Mouse (Mus musculus) limb, embryonic 12.5 days (tissue): Measurements from ENCODE around the gene Med11. TPM values are rescaled to one million over a fixed set of nuclear protein-coding genes. Genes with fewer than 3 reads are reported as not detected.

Source experiments
- ATAC-seq: fragments of 200-750 bp; cut with Nextera tagmentation; 2 replicates; pipeline ENCODE4 v1.8.0; 2017; ENCODE audit warnings: low read depth, moderate TSS enrichment; ENCODE audit not compliant: insufficient number of reproducible peaks, insufficient read depth, low FRiP score, low TSS enrichment
- H3K27ac ChIP-seq: fragments of 300-500 bp; sonication (generic); 2 replicates; pipeline ENCODE4 v1.5.1; 2016; ENCODE audit warnings: mild to moderate bottlenecking, moderate library complexity
- H3K27me3 ChIP-seq: fragments of 300-500 bp; sonication (generic); 2 replicates; pipeline ENCODE4 v1.6.1; 2016; ENCODE audit warnings: mild to moderate bottlenecking, moderate library complexity
- H3K36me3 ChIP-seq: fragments of 300-500 bp; sonication (generic); 2 replicates; pipeline ENCODE4 v1.6.1; 2016; ENCODE audit warnings: mild to moderate bottlenecking, moderate library complexity
- H3K4me1 ChIP-seq: fragments of 300-500 bp; sonication (generic); replicated peaks from 2 replicates; pipeline ENCODE4 v1.6.1; 2016
- H3K4me2 ChIP-seq: fragments of 300-500 bp; sonication (generic); 2 replicates; pipeline ENCODE4 v1.6.1; 2016; ENCODE audit warnings: mild to moderate bottlenecking, moderate library complexity
- H3K4me3 ChIP-seq: fragments of 300-500 bp; sonication (generic); replicated peaks from 2 replicates; pipeline ENCODE4 v1.5.1; 2016; ENCODE audit warnings: mild to moderate bottlenecking
- H3K9ac ChIP-seq: fragments of 300-500 bp; sonication (generic); replicated peaks from 2 replicates; pipeline ENCODE4 v1.6.1; 2016; ENCODE audit warnings: mild to moderate bottlenecking, moderate library complexity
- H3K9me3 ChIP-seq: fragments of 300-500 bp; sonication (generic); 2 replicates; pipeline ENCODE4 v1.6.1; 2016; ENCODE audit warnings: mild to moderate bottlenecking, moderate library complexity
- WGBS: fragments of 180-500 bp; shearing (Covaris S2); methylation state at CpG from one replicate; pipeline ENCODE4 v1.1.7; 2016; 5-methylcytosine and 5-hydroxymethylcytosine counted together
- polyA plus RNA-seq: library from polyadenylated mRNA; unstranded; fragments of >200 nt; fragmentation: Nextera tagmentation; extraction: Ambion mirVana; gene quantifications from 2 replicates; pipeline ENCODE4 v1.2.1, GENCODE M21; 2016

Gene Med11
- polyA plus RNA-seq, 1 experiment from 2014 or later: 44.0 TPM

DNA sequence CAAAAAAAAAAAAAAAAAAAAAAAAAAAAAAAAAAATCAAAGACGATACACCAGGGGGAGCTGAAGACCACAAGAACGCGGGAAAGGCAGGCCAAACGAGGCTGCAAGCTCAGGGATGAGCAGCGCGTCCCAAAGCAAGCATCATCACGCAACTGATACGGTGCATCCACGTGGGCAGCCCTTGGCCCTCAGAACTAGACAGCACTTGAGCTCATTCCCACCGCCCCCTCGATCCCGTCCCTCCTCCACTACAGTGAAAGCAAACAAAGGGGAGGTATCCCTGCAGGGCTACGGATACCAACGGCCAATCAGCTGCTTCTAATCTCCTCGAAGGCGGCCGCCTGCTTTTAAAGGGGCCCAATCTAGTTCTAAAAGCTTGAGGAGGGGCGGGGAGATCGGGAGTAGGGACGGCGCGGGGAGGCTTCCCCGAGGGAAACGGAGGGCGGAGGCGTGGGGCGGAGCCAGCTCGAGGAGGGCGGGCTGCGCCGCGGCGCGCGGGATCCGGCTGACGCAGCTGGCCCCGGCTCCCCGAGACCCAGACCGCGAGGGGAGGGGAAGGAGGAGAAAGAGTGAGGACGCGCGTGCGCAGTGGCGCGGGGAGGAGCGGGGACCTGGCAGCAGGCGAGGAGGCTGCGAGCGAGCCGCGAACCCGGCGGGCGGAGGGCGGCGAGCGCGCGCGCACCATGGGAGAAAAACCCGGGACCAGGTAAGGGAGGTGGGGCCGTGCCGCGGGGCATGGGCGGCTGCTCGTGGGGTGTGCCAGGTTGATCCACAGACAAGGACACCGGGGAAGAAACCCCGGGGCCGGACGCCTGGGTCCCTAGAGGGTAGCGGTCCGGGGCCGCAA lies 19.4 kb upstream of the Med11 start, which contains the start of gene Arrb2:
Gene Arrb2 (plus strand): TSS at position 588 of the 847 bp plus-strand sequence.
- peak; percentile 93 for ATAC-seq
- Histone ChIP-seq H3K27me3 (no peaks in the 10 kb centered on the region), H3K4me3 (peak within 1 kb of the TSS; percentile 78), H3K36me3 (peaks cover 18% of the 10 kb centered on the region), H3K4me2 (peak within 1 kb of the TSS; percentile 73), H3K9me3 (no peaks in the 10 kb centered on the region), H3K9ac (peak within 1 kb of the TSS; percentile 83), H3K4me1 (peaks cover 15% of the 10 kb centered on the region), H3K27ac (peak within 1 kb of the TSS; percentile 87)
- under 1% methylated on average over 74 of the region's 75 CpGs for WGBS

DNA sequence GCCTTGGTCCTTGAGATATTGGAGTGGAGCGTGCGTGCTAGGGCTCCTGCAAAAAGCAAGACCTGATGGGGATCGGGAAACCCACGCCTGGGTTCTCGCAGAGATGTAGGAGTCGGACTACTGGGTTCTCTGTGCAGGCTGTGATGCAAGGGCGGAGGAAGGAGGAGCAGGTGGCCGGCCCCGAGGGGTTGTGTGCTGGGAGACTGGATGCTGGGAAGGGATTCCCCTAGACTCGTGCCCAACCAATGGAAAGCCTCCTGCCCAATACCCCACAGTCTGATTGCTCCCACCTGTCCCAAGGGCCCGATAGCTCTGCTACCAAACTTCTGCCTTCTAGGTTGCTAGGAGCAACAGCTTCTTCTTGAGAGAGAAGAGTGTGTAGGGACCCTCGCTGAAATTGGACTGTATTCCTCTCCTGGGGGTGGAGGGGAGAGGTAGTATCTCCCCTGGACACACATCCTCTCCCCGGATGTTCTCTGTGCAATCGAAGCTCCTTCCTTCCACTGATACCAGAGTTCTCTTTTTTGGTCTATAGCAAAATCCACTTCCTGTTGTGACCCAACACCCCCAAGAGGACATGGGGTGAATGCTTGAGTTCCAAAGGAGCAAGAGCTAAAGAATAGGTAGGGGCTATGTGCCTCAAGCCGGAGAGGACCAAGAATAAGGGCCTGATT lies 18.7 kb upstream of the Med11 start:
- Histone ChIP-seq H3K27me3 (no peaks in the 10 kb centered on the region), H3K4me3 (peak overlapping the region; percentile 78), H3K9me3 (no peaks in the 10 kb centered on the region), H3K36me3 (peaks cover 26% of the 10 kb centered on the region), H3K4me1 (peaks cover 15% of the 10 kb centered on the region), H3K9ac (peak overlapping the region; percentile 83), H3K4me2 (peak overlapping the region; percentile 73), H3K27ac (peak overlapping the region; percentile 87)
- 13% methylated on average over 14 of the region's 15 CpGs for WGBS
- ATAC-seq: peak; percentile 65

DNA sequence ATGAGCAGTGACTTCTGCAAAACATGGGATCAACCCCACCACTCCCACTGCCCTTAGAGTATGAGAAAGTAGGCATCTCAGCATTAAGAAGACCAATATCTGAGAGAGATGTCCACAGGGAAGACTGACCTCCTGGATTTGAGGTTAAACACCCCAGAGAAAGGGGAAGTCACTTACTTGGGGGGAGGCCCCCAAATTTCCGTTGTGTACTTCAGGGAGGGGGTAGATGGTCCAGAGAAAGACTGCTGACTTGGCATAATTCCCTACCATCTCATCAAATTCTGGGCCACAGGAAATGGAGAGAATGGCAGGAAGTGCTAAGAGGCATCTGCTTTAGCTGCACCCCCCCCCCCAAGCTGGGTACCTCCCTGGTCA lies 18.2 kb upstream of the Med11 start:
- no peak for ATAC-seq
- Histone ChIP-seq H3K27ac (no peak overlapping the region), H3K9ac (peak overlapping the region; percentile 83; the same call in 1 of the 2 replicates), H3K9me3 (no peaks in the 10 kb centered on the region), H3K27me3 (no peaks in the 10 kb centered on the region), H3K36me3 (peaks cover 31% of the 10 kb centered on the region), H3K4me2 (peak overlapping the region; percentile 73), H3K4me1 (peaks cover 15% of the 10 kb centered on the region), H3K4me3 (peak overlapping the region; percentile 78)
- 83% methylated on average over 1 of the region's 1 CpGs for WGBS

DNA sequence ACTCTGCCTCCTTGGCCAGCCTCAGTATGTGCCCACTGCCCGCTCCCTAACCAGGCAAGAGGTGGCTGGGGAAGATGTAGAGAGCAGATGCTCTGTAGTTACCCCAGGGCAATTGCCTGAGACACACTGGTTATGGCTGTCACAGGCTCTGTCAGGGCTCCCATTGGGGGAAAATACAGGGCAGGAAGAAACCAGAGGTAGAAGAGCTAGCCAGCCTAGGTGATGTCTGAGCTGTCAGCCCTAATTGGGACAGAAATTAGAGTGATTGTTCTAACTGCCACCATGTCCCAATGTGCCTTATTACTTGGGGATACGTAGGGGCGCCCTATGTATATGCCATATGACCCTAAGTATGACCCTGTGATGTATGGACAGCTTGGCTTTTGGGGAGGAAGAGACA lies 17.8 kb upstream of the Med11 start:
- Histone ChIP-seq H3K4me1 (peaks cover 15% of the 10 kb centered on the region), H3K27me3 (no peaks in the 10 kb centered on the region), H3K27ac (no peak overlapping the region), H3K36me3 (peaks cover 35% of the 10 kb centered on the region), H3K9ac (no peak overlapping the region), H3K9me3 (no peaks in the 10 kb centered on the region), H3K4me2 (peak overlapping the region; percentile 73; the same call in 1 of the 2 replicates), H3K4me3 (no peak overlapping the region)
- 95% methylated on average over 3 of the region's 3 CpGs for WGBS
- ATAC-seq: no peak

DNA sequence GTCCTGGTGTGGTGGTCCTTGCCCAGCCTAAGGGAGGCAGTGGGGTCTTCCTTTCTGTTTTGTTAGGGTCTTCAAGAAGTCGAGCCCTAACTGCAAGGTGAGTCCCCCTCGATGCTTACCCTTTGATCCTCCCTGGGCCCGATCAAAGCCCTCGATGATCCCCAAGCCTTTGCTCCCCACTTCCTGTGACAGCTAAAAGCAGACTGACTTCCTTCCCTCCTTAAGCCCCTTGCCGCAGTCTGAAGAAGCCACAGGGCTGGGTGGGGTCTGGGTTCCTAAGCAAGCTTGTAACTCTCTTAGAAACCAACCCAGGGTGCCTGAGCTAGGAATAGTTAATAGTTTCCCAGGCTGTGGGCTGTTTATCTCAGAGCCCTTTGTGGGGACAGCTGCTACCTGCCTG lies 16.2 kb upstream of the Med11 start:
- Histone ChIP-seq H3K4me2 (no peak overlapping the region), H3K36me3 (peaks cover 50% of the 10 kb centered on the region), H3K4me1 (peaks cover 15% of the 10 kb centered on the region), H3K9me3 (no peaks in the 10 kb centered on the region), H3K4me3 (no peak overlapping the region), H3K27ac (no peak overlapping the region), H3K9ac (no peak overlapping the region), H3K27me3 (no peaks in the 10 kb centered on the region)
- no peak for ATAC-seq
- WGBS: 78% methylated on average over 5 of the region's 5 CpGs

DNA sequence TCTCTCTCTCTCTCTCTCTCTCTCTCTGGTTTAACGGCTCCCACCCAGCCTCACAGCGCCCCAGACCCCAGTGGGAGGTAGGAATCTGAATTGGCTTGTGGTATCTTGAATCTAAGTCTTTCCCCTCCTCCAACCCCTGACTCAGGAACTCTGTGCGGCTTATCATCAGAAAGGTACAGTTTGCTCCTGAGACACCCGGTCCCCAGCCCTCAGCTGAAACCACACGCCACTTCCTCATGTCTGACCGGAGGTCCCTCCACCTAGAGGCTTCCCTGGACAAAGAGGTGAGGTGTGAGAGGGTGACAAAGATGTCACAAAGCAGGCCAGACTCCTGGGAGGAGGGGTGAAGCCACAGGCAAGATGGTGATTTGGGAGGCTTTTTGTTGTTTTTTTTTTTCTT lies 14.3 kb upstream of the Med11 start:
- Histone ChIP-seq H3K27me3 (no peaks in the 10 kb centered on the region), H3K4me1 (peaks cover 15% of the 10 kb centered on the region), H3K4me3 (no peak overlapping the region), H3K9ac (no peak overlapping the region), H3K27ac (no peak overlapping the region), H3K4me2 (no peak overlapping the region), H3K9me3 (no peaks in the 10 kb centered on the region), H3K36me3 (peaks cover 70% of the 10 kb centered on the region)
- WGBS: 82% methylated on average over 6 of the region's 6 CpGs
- ATAC-seq: no peak

DNA sequence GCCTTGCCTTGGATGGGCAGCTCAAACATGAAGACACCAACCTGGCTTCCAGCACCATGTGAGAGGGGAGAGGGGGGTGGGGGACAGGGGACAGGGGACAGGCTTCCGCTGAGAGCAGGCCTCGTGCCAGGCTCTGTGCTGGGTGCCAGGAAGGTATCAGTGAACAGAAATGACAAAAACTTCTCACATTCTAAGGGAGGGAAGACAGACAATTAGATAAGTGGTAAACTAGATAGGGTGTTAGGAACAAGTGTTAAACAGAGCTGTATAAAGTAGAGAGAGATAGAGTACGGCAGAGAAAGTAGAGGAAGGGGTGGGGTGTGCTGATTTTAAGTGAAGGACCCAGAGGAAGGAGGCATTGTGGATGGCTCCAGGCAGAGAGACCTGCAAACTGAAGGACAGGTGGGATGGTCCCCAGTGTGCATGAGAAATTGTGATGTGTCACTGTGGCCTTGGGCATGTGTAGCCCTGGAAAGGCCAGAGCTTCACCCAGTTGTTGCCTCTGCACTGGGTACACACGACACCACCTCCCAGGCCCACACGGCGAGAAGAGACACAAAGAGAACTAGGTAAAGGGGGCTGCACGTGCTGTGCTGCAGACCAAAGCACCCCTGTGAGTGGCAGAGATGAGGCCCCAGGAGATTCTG lies 12.9 kb upstream of the Med11 start:
- H3K36me3 ChIP-seq: peaks cover 72% of the 10 kb centered on the region
- 80% methylated on average over 7 of the region's 7 CpGs for WGBS

DNA sequence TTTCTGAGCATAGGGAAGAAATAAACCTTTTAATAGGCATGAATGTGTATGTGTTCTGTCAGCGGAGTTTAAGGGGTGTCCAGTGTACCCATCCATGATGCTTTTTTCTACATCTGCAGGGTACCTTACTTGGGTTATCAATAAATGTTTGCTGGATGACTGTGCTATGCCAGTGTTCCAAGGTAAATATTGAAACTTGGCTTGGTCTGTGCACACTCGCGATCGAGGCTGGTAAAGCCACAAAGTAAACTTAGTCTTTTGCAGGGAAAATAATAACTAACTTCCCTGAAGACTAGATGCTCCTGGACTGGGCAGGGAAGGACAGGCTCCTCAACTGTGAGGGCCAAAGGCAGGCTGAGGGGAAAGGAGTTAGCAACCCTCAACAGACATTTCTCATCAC lies 11.1 kb upstream of the Med11 start:
- H3K4me2 ChIP-seq: no peak overlapping the region
- no peak overlapping the region for H3K4me3 ChIP-seq
- 92% methylated on average over 4 of the region's 4 CpGs for WGBS
- ATAC-seq: no peak
- no peaks in the 10 kb centered on the region for H3K4me1 ChIP-seq
- H3K36me3 ChIP-seq: peaks cover 71% of the 10 kb centered on the region
- H3K9me3 ChIP-seq: no peaks in the 10 kb centered on the region
- H3K27me3 ChIP-seq: no peaks in the 10 kb centered on the region
- no peak overlapping the region for H3K27ac ChIP-seq
- no peak overlapping the region for H3K9ac ChIP-seq

More for the DNA sequence above, 12.9 kb upstream of the Med11 start:
- peaks cover 5% of the 10 kb centered on the region for H3K4me1 ChIP-seq
- ATAC-seq: no peak
- no peaks in the 10 kb centered on the region for H3K9me3 ChIP-seq
- H3K4me3 ChIP-seq: no peak overlapping the region
- no peaks in the 10 kb centered on the region for H3K27me3 ChIP-seq
- H3K4me2 ChIP-seq: no peak overlapping the region
- no peak overlapping the region for H3K27ac ChIP-seq
- H3K9ac ChIP-seq: no peak overlapping the region

DNA sequence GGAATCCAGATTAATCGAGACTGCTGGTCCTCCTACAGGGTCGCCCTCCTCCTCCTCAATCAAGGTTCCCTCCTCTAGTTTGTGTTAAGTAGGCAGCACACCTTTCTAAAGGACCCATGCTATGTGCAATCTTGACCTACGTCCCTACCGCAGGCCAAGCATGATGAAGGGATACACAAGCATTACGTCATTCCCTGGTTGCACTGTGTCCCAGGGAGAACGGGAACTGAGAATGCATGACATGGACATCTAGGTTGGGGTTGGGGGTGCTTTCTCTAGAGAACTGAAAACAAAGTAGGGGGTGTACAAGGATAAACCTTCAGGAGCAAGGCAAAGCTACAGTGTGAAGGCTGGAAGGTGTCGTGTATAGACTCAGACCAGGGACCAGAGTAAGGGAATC lies 9.8 kb upstream of the Med11 start:
- Histone ChIP-seq H3K9me3 (no peaks in the 10 kb centered on the region), H3K27ac (no peak overlapping the region), H3K4me3 (no peak overlapping the region), H3K36me3 (peaks cover 58% of the 10 kb centered on the region), H3K27me3 (no peaks in the 10 kb centered on the region), H3K4me1 (0 out of 2 replicates have a peak, but pooled peaks cover 2% of the 10 kb centered on the region), H3K9ac (no peak overlapping the region), H3K4me2 (no peak overlapping the region)
- WGBS: 89% methylated on average over 7 of the region's 7 CpGs
- ATAC-seq: no peak

DNA sequence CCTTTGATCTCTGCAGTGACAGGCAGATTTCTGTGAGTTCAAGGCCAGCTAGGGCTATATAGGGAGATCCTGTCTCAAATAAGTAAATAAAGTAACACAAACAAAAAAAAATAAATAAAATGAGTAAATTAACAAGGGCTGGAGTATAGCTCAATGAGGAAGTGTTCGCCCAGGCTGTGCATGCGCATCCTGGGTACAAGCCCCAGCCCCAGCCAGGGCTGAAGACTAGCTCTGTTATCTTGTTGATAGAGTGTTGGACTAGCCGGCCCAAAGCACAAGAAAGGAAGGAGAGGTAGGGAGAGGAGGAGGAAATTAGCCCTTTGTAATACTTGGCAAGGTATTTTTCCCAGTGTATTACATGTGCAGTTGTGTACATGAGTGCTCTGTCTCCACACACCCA lies 7.8 kb upstream of the Med11 start:
- no peaks in the 10 kb centered on the region for H3K9me3 ChIP-seq
- WGBS: 80% methylated on average over 3 of the region's 3 CpGs
- H3K27ac ChIP-seq: no peak overlapping the region
- ATAC-seq: no peak
- no peak overlapping the region for H3K9ac ChIP-seq
- no peak overlapping the region for H3K4me3 ChIP-seq
- no peak overlapping the region for H3K4me2 ChIP-seq
- H3K4me1 ChIP-seq: 0 out of 2 replicates have a peak, but pooled peaks cover 3% of the 10 kb centered on the region
- H3K27me3 ChIP-seq: no peaks in the 10 kb centered on the region
- H3K36me3 ChIP-seq: peaks cover 37% of the 10 kb centered on the region

DNA sequence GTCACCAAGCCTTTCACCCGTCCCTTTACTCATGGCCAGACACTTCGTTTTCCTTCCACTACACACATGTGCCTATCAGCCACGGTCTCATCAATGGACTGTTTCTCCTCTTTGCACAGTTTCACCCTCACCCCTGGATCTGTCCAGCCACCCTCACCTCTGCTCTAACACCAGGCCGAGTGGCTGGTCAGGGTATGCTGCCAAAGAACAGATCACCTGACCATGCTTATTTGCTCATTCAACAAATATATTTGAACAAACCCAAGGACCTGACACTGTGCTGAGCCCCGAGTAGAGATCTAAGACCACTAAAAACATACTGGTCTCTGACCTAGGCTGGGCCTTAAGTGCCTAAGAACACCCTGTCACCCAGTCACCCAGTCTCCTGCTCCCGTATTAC lies 7.1 kb upstream of the Med11 start:
- no peak overlapping the region for H3K27ac ChIP-seq
- WGBS: 81% methylated on average over 6 of the region's 6 CpGs

More for the DNA sequence above, 7.1 kb upstream of the Med11 start:
- no peak for ATAC-seq
- H3K36me3 ChIP-seq: peaks cover 30% of the 10 kb centered on the region
- H3K4me3 ChIP-seq: no peak overlapping the region
- H3K9me3 ChIP-seq: no peaks in the 10 kb centered on the region
- no peaks in the 10 kb centered on the region for H3K27me3 ChIP-seq
- 0 out of 2 replicates have a peak, but pooled peaks cover 3% of the 10 kb centered on the region for H3K4me1 ChIP-seq
- H3K9ac ChIP-seq: no peak overlapping the region
- no peak overlapping the region for H3K4me2 ChIP-seq
